Mouse (Mus musculus): ENCODE data around the gene Ap4e1.
"Not testable (repeated sequence)": the region's sequence is repeated elsewhere in the genome, so short reads cannot be mapped to it uniquely, and the experiment has no call there.

Ap4e1 gene

DNA sequence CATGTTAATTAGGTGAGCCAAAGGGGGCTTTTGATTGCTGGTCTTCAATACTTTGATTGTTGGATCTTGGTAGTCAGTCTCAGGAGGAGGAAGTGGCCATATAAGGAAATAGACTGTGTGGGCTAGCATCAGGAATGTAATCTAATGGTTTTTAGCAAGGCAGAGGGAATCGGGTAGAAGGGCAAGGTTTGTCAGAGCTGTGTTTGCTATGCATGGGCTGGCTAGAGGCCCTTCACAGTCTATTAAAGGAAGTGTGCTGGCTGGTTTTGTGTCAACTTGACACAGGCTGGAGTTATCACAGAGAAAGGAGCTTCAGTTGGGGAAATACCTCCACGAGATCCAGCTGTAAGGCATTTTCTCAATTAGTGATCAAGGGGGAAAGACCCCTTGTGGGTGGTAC, 70.5 kb downstream of the Ap4e1 start:
- DNase-seq, result not testable (repeated sequence)

DNA sequence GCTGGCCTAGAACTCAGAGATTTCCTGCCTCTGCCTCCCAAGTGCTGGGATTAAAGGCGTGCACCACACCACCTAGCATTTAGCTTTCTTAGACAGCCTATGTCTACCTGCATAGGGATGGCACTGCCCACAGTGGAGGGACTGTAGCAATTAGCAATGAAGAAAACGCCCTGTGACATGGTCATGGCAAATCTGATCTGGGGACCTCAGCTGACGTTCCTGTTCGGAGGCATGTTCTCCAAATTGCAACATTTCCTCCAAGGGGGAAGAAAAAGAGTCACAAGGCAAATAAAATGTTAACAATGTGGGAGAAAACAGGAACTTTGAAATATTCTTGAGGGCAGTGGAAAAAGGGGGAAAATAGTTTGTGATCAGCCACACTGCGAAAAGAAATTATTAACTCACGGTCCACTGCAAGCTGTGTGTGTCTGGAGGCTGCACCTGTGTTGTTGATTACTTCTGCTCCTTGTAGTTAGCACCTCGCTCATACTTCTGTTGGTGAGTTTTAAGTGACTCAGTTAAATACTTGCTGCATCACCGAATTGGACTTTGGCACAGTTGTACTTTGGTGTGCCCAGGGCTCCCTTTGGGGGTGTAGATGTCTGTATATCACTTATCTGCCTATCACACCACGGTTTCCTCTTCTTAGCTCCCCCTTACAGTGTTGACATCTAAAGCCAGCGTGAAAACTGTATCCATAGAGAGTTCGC, 71.5 kb downstream of the Ap4e1 start:
- DNase-seq, result no peak

GRCm38 (mm10) chr2:127080591-127081218, 72.2 kb downstream of the Ap4e1 start:
- no peak for DNase-seq

GRCm38 (mm10) chr2:127086235-127086634, 77.7 kb downstream of the Ap4e1 start:
- no peak for DNase-seq

- DNase-seq, result not testable (repeated sequence)
These were observed 81.6 kb downstream of the Ap4e1 start for GRCm38 (mm10) chr2:127090151-127090550.

- DNase-seq, result no peak
These were observed 83.5 kb downstream of the Ap4e1 start for GRCm38 (mm10) chr2:127092000-127092399.

GRCm38 (mm10) chr2:127108986-127109385, 100.5 kb downstream of the Ap4e1 start:
- no peak for DNase-seq

Data from cerebellum, postnatal 14 days (tissue).